Mouse (Mus musculus): ENCODE measurements around the gene Cdc6.

- TF ChIP-seq EP300 (IDR thresholded peaks at IDR 0.05; ENCODE audit: low read depth in 1 of 2, low read length in 2 of 2) (no peak), ELF1 (IDR thresholded peaks at IDR 0.05; ENCODE audit: low read depth, low read length) (no peak), CHD2 (IDR thresholded peaks at IDR 0.05; ENCODE audit: low read length) (no peak), CTCF (IDR thresholded peaks at IDR 0.05 in 2 of 3, conservative IDR thresholded peaks at IDR 0.05 in 1 of 3; ENCODE audit: control insufficient read depth in 1 of 3, insufficient read depth in 1 of 3, low read depth in 2 of 3, low read length in 3 of 3, poor library complexity in 1 of 3, severe bottlenecking in 1 of 3) (no peak), POLR2A (IDR thresholded peaks at IDR 0.05; ENCODE audit: control insufficient read depth in 1 of 2, insufficient read depth in 1 of 2, low read depth in 1 of 2, low read length in 2 of 2, poor library complexity in 1 of 2) (no peak), GABPA (IDR thresholded peaks at IDR 0.05; ENCODE audit: low read depth, low read length) (no peak), ZKSCAN1 (IDR thresholded peaks at IDR 0.05; ENCODE audit: low read depth, low read length) (no peak), KAT2A (conservative IDR thresholded peaks at IDR 0.05; ENCODE audit: low read depth, low read length) (no peak)
These were observed 18.3 kb downstream of the Cdc6 start for GRCm38 (mm10) chr11:98925868-98926311.

Data from MEL (cell line).